Mouse (Mus musculus): Measurements from ENCODE around the gene Cmtm4.

The Cmtm4 gene

GRCm38 (mm10) chr8:104395703-104396357 is at the start of gene Cmtm4:
Gene Cmtm4 (minus strand): TSS chr8:104395807.
- DNase-seq: no peak

GRCm38 (mm10) chr8:104445248-104445647 is 49.6 kb upstream of the Cmtm4 start:
- no peak for DNase-seq

DNA sequence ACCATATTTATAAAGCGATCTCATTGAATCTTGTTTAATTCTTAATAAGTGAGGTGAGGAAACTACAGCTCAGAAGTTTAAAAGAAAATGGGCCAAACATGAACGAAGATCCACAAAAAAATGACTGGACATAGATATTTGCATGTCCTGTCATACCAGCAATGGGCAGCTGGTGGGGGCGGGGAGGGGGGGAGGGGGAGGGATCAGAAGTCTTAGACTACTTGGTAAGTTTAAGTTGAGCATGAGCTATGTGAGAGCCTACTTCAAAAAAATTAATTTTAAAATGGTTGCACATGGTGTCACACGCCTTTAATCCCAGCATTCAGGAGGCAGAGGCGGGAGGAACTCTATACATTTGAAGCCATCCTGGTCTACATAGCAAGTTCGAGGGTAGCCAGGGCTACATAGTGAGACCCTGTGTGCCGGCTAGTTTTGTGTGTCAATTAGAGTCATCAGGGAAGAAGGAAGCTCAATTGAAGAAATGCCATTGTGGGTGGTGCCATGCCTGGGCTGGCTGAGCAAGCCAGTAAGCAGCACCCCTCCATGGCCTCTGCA is 47.6 kb upstream of the Cmtm4 start:
- DNase-seq: no peak

- DNase-seq: peak; percentile 92
Measured at GRCm38 (mm10) chr8:104442299-104443124, 46.9 kb upstream of the Cmtm4 start, which contains the start of gene Dync1li2. Gene Dync1li2 (minus strand): TSS chr8:104443047.

DNA sequence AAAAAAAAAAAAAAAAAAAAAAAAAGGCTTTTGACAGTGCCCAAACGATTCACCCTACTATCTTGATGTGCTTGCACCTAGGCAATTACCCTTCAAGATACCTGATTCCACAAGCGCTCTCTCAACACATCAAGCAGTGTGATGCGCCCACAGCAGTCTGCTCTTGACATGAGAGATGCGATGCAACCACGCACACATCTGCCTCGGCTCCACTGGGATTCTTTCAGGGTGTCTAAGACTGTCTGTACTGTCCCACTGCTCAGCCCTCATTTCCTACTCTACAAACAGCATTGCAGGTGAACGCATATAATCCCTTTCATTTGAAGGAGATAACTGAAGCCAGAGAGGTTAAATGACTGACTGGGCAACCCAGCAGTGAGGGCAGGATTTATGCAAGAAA is 46.0 kb upstream of the Cmtm4 start:
- DNase-seq: peak; percentile 65

DNA sequence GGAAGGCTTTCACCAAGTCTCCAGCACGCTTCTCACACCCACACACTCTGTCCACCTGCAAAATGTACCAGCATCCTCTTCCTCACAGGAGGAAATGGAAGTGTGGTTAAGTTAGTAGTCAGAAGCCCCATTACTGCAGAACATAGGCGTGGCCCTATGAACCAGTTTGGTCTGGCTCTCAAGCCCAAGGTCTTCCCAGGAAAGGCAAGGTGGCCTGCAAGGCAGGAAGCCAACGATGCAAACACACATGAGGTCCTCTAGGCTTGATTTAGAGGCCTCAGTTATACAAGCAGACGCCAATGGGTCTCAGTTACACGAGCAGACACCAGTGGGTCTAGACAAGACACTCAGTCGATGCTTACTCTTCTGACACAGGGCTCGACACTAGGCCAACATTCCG is 43.9 kb upstream of the Cmtm4 start:
- DNase-seq: no peak

DNA sequence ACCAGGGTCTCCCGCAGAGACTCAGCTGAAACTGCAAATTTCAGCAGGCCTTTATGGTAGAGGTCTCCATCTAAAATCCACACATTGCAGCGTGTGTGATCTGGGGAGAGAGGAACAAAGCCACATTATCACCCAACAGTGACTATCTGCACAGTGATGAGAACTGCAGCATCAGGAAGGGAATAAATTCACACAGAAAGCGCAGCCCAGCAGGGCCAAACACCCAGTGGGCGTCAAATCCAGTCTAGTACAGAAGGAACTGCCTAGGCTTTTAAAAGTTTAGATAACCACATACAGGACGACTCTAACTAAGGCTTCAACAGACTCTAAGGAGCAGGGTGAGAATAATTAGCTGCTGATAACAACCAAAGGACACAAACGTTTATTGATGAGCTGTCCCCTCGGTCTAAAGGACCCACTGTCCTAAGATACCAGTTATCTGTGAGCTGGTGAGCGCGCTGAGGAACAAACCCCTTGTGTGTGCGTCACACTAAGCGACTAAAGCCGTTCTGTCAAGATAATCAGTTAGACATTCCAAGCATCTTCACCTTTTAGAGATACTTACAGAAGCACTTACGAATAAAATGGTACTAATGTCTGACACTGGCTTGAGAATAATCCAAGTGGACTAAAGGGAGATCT is 42.0 kb upstream of the Cmtm4 start:
- peak; percentile 60 for DNase-seq

DNA sequence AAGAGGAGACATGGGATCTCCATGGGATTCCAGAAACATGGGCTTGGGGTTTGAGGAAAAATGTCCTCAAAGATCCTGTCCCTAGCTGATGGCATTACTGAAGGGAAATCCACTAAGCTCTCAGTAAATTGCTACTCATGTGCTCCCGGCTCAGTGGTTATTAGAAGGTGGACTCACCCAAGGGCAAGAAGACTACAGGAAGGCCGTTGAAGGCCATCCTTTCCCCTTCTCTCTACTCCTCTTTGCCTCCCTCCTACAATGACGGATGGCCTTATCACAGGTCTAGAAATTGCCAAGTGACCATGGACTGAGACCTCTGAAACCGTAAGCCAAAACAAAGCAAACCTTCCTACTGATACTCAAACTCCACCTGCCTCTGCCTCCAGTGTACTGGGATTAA is 41.0 kb upstream of the Cmtm4 start:
- DNase-seq: no peak

DNA sequence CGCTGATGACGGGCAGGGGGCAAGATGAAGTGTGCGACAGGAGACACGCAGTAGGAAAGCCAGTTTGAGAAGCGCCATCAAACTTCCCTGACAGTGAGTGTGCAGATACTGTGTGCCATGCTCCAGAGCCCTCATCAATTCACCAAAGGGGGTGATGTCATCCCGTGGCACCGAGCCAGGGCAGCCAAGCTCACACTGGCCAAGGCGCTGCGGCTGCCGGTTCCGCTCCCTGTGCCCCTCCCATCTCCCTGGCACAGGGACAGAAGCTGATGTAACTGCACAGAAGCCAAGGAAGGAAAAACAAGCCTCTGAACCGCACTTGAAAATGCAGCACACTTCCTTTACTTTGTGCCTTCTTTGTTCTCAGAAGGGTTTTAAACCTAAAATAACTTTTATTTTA is 40.4 kb upstream of the Cmtm4 start:
- DNase-seq: peak; percentile 97

GRCm38 (mm10) chr8:104434826-104435354 is 39.3 kb upstream of the Cmtm4 start:
- DNase-seq: no peak

DNA sequence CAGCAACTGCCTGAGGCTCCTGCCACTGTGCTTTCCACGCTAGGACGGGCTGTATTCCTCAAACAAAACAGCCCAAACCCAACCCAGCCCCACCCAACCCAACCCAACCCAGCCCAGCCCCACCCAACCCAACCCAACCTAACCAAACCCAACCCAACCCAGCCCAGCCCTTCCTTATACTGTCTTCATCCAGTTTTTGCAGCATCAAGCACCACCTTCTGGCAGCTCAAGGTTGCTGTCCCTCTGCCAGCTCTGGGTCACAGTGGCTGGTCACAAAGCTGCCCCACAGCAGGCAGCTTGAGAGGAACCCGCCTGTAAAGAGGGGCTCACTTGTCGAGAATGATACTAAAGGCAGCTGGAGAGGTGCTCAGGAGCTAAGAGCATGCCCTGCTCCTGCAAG is 38.7 kb upstream of the Cmtm4 start:
- DNase-seq: no peak

GRCm38 (mm10) chr8:104433191-104433842 is 37.7 kb upstream of the Cmtm4 start:
- DNase-seq: no peak

GRCm38 (mm10) chr8:104432656-104433055 is 37.0 kb upstream of the Cmtm4 start:
- DNase-seq: no peak

DNA sequence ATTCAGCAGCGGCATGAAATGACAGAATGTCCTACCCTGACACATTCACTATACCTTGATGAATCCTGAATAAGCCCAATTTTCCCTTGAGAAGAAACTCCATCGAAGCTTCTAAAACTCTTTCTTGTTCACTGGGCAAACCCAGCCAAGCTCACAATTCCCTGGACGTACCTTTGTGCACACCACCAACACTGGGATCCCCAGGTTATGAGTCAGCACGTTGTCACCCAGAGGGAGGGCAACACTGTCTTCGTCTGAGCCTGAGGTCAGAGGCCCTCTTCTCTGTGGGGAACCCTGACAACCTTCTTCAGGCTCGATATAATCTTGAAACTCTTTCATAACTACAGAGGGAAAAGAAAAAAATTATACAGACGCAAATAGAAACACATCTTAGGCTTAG is 34.6 kb upstream of the Cmtm4 start:
- no peak for DNase-seq

GRCm38 (mm10) chr8:104427703-104428102 is 32.1 kb upstream of the Cmtm4 start:
- no peak for DNase-seq

DNA sequence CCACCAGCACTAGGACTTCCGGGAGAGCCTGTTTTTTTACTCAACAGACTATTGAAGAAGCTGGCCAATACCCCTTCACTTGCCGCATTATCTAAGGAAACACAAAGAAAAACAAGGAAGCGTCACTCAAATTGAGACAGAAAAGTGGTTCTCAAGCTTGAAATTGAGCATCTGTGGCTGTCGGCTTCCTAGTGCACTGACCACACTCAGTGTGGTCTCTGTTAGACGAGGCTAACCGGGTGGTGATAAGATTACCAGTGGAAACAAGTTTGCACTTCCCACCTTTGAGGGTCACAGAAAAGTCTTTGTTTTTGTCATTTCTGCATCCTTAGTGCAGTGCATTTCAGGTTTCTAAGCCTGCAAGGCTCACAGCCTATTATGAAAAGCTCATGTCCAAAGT is 26.7 kb upstream of the Cmtm4 start:
- no peak for DNase-seq

DNA sequence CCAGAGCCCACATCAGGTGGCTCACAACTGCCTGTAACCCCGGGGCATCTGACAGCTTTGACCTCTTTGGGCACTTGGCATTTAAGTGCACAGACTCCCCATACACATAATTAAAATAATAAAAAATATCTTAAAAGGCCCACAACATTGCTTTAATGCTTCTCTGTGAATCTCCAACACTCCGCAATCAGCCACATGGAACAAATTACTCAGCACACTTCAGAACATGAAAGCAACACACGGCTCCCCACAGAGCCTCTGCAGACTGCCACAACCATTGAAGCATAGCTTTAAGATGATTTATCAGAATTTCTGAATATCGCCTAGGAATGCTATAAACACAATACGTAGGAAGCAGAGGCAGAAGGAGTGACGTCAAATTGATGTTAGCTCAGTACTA is 20.4 kb upstream of the Cmtm4 start:
- DNase-seq: no peak

DNA sequence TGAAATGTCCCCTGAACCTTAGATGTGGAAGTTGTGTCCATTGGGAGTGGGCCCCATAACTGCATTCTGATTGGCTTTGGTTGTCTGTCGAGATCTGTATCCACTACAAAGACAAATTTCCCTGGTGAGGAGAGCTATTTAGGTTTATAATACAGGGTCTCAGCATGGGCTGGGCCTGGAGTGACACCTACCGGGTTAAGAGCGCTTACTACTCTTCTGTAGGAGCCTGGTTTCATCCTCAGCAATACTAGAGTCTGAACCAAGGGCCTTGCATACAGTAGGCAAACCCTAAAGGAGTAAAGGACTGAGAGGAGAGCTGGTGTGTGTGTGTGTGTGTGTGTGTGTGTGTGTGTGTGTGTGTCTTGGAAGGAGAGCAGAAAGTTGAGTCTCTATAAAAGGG is 18.6 kb upstream of the Cmtm4 start:
- DNase-seq: no peak

- DNase-seq: no peak
Measured at GRCm38 (mm10) chr8:104413770-104414169, 18.2 kb upstream of the Cmtm4 start.

DNA sequence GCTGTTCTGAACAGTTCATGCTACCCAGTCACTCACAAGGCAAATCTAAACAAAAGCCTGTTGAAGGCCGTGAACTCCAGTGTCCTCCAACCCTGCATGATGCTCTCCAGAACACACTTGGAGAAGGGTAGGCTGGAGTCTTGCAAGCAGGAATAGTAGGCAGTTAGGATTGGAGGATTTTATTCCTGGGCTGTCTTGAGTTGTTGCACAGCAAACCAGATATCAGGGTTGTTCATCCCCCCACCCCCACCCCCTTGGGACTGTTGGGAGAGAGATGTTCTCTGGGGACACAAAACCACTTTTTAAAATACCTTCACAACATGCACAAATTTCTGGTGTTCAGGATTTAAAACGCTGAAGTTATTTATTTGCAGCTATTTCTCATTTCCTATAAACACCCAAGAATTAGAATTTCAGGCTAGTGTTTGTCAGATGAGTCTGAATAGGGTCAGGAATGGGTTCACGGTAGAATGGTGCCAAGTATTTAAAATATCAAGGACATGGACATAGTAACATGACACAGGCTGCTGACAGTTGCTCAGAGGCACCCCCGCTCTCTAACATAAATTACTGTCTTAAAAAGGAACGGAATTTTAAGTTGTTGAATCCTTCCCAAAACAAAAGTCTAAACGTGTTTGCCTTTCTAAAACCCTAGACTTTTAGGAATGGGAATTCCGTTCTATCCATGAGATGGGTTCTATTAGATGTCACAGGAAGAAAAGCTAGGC is 17.4 kb upstream of the Cmtm4 start:
- DNase-seq: no peak

GRCm38 (mm10) chr8:104411972-104412371 is 16.4 kb upstream of the Cmtm4 start:
- no peak for DNase-seq

DNA sequence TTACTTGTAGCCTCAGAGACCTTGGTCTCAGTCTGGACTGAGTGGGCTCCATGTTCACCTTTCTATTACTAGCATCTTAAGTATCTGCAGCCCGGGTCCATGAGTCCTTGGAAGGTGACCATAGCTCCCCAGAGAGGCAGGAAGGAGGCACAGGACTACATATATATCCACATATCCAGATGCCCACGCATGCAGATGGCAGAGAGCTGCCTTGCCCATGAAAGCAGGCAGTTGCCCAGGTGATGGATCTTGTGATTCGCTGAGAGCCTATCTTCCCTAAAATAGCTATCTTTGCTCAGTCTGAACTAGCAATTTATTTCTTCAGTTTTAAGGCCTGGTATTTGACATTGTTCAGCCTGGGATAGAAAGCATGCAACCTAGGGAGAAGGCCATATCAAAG is 15.9 kb upstream of the Cmtm4 start:
- DNase-seq: peak; percentile 88

Measured in right cerebral cortex, adult 18-20 months (tissue).